ENCODE assay signal across 30 mouse cellular contexts in the genomic region with DNA sequence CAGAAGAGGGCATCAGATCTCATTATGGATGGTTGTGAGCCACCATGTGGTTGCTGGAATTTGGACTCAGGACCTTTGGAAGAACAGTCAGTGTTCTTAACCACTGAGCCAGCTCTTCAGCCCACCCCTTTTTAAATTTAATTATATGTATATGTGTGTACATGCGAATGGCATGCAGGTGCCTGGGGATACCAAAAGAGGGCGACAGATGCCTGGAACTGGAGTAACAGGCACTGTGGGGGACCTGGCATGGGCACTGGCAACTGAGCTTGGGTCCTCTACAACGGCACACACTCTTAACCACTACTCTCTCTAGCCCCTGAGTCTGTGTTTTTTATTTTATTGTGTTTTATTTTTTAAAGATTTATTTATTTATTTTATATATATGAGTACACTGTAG. TPM values are rescaled to one million over a fixed set of nuclear protein-coding genes. Genes with fewer than 3 reads are reported as not detected.
A peak's percentile ranks its signal among the peaks of the same experiment; 100 is the strongest.
DNase-seq lines count a peak whose midpoint lies in the region; ATAC-seq and TF ChIP-seq lines count a peak whose summit lies in the region.
"Had no signal": no experiment of that assay in that cellular context is flagged by ENCODE, and none has a peak within 500 bp of the region (broad histone marks: within the 10 kb centered on the region; RNA-seq: fewer than 3 reads in every experiment).

No protein-coding gene starts in this region.

- no peaks in the 10 kb centered on the region for H3K79me2 ChIP-seq in heart, adult 2 months (replicated peaks; ENCODE audit: control insufficient read depth, insufficient read depth, low read length)
- no peaks in the 10 kb centered on the region for H3K79me2 ChIP-seq in MEL (ENCODE audit: control insufficient read depth, insufficient read depth, low read length, poor library complexity)

- no peak for TF ChIP-seq POLR2A in heart, adult 2 months (IDR thresholded peaks at IDR 0.05; ENCODE audit: insufficient read depth, low read depth, low read length)
- TF ChIP-seq POLR2A in MEL (IDR thresholded peaks at IDR 0.05; ENCODE audit: control insufficient read depth in 1 of 2, insufficient read depth in 1 of 2, low read depth in 1 of 2, low read length in 2 of 2, poor library complexity in 1 of 2), result no peak

- H3K27me3 ChIP-seq in heart, adult 2 months (ENCODE audit: control insufficient read depth, insufficient read depth, low read length), result no peaks in the 10 kb centered on the region
- no peaks in the 10 kb centered on the region for H3K27me3 ChIP-seq in liver, embryonic 14.5 days (ENCODE audit: control insufficient read depth, insufficient read depth, low read length)
- H3K27me3 ChIP-seq in liver, embryonic 12.5 days (replicated peaks), result 0 out of 2 replicates have a peak, but pooled peaks cover 3% of the 10 kb centered on the region
- no peaks in the 10 kb centered on the region for H3K27me3 ChIP-seq in MEL (ENCODE audit: control insufficient read depth in 1 of 2, insufficient read depth in 2 of 2, low read length in 2 of 2)
- no peaks in the 10 kb centered on the region for H3K27me3 ChIP-seq in stomach, postnatal 0 days (ENCODE audit: control insufficient read depth, insufficient read depth, low read length)
- no peaks in the 10 kb centered on the region for H3K27me3 ChIP-seq in heart, embryonic 10.5 days (ENCODE audit: insufficient read depth, poor library complexity, severe bottlenecking)
- H3K27me3 ChIP-seq: forebrain, embryonic 13.5 days; heart, embryonic 13.5 days; hindbrain, embryonic 15.5 days; limb, embryonic 12.5 days; midbrain, embryonic 15.5 days; neural tube, embryonic 15.5 days; stomach, embryonic 15.5 days had no signal

- intact Hi-C loops in heart, adult 2 months (cut with DNase I), result no loop called here

- no peaks in the 10 kb centered on the region for H3K4me1 ChIP-seq in heart, adult 2 months (ENCODE audit: control insufficient read depth, insufficient read depth, low read length)
- H3K4me1 ChIP-seq in liver, embryonic 14.5 days (replicated peaks; ENCODE audit: control insufficient read depth in 2 of 2, insufficient read depth in 2 of 2, low read length in 1 of 2), result peaks cover under 1 to 6% of the 10 kb centered on the region in 2 experiments; a peak in 3 of 4 replicates
- peaks cover 6% of the 10 kb centered on the region for H3K4me1 ChIP-seq in liver, embryonic 12.5 days
- H3K4me1 ChIP-seq in MEL (ENCODE audit: control insufficient read depth in 1 of 2, insufficient read depth in 2 of 2, low read length in 2 of 2), result peaks cover 0 to 12% of the 10 kb centered on the region in 2 experiments; a peak in 2 of 4 replicates
- H3K4me1 ChIP-seq in stomach, postnatal 0 days (replicated peaks; ENCODE audit: control insufficient read depth, insufficient read depth), result no peaks in the 10 kb centered on the region
- peaks cover 5% of the 10 kb centered on the region for H3K4me1 ChIP-seq in heart, embryonic 10.5 days
- H3K4me1 ChIP-seq: forebrain, embryonic 13.5 days; hindbrain, embryonic 15.5 days; limb, embryonic 12.5 days; midbrain, embryonic 15.5 days; neural tube, embryonic 15.5 days; stomach, embryonic 15.5 days had no signal

- TF ChIP-seq CTCF in heart, adult 2 months (IDR thresholded peaks at IDR 0.05), result 0 out of 2 replicates have a peak, but pooled peaks have one; percentile 10
- peak; percentile 59 for TF ChIP-seq CTCF in liver, embryonic 14.5 days (IDR thresholded peaks at IDR 0.05; ENCODE audit: low read depth)
- peak in 2 of 3 experiments; percentile 38 to 63; a peak in 4 of 6 replicates for TF ChIP-seq CTCF in MEL (IDR thresholded peaks at IDR 0.05 in 2 of 3, conservative IDR thresholded peaks at IDR 0.05 in 1 of 3; ENCODE audit: control insufficient read depth in 1 of 3, insufficient read depth in 1 of 3, low read depth in 2 of 3, low read length in 3 of 3, poor library complexity in 1 of 3, severe bottlenecking in 1 of 3)
- TF ChIP-seq CTCF in stomach, postnatal 0 days (IDR thresholded peaks at IDR 0.05; ENCODE audit: low read depth), result 0 out of 2 replicates have a peak, but pooled peaks have one; percentile 22

- no peak overlapping the region for H3K4me3 ChIP-seq in heart, adult 2 months
- H3K4me3 ChIP-seq in liver, embryonic 14.5 days (ENCODE audit: insufficient read depth in 1 of 2, low read depth in 2 of 2, low read length in 2 of 2), result no peak overlapping the region
- H3K4me3 ChIP-seq in liver, embryonic 12.5 days, result no peak overlapping the region
- no peak overlapping the region for H3K4me3 ChIP-seq in MEL (ENCODE audit: control insufficient read depth in 1 of 2, insufficient read depth in 1 of 2, low read depth in 2 of 2, low read length in 2 of 2)
- H3K4me3 ChIP-seq in stomach, postnatal 0 days (ENCODE audit: low read depth, low read length), result no peak overlapping the region
- no peak overlapping the region for H3K4me3 ChIP-seq in heart, embryonic 10.5 days
- H3K4me3 ChIP-seq: forebrain, embryonic 13.5 days; heart, embryonic 13.5 days; hindbrain, embryonic 15.5 days; left cerebral cortex, adult 2 months; limb, embryonic 12.5 days; liver, embryonic 15.5 days; midbrain, embryonic 10.5 days; midbrain, embryonic 15.5 days; neural tube, embryonic 15.5 days; stomach, embryonic 15.5 days had no signal

- H3K4me2 ChIP-seq in liver, embryonic 14.5 days (ENCODE audit: low read depth), result no peak overlapping the region
- no peak overlapping the region for H3K4me2 ChIP-seq in liver, embryonic 12.5 days
- H3K4me2 ChIP-seq in stomach, postnatal 0 days (replicated peaks; ENCODE audit: low read depth), result no peak overlapping the region
- H3K4me2 ChIP-seq: forebrain, embryonic 13.5 days; heart, embryonic 13.5 days; hindbrain, embryonic 15.5 days; limb, embryonic 12.5 days; liver, embryonic 15.5 days; midbrain, embryonic 15.5 days; neural tube, embryonic 15.5 days; stomach, embryonic 15.5 days had no signal

- 88% methylated on average over 3 of the region's 3 CpGs for WGBS in heart, adult 2 months
- WGBS in liver, embryonic 14.5 days (ENCODE audit: insufficient replicate concordance), result 76% methylated on average over 3 of the region's 3 CpGs
- WGBS in liver, embryonic 12.5 days (ENCODE audit: insufficient replicate concordance), result 77% methylated on average over 3 of the region's 3 CpGs
- 89% methylated on average over 3 of the region's 3 CpGs for WGBS in stomach, postnatal 0 days
- 76% methylated on average over 3 of the region's 3 CpGs for WGBS in heart, embryonic 10.5 days

- no peak overlapping the region for H3K9ac ChIP-seq in heart, adult 2 months (ENCODE audit: low read depth, low read length)
- no peak overlapping the region for H3K9ac ChIP-seq in liver, embryonic 14.5 days (replicated peaks)
- no peak overlapping the region for H3K9ac ChIP-seq in liver, embryonic 12.5 days
- no peak overlapping the region for H3K9ac ChIP-seq in MEL (ENCODE audit: control insufficient read depth, low read depth, low read length, poor library complexity, severe bottlenecking)
- no peak overlapping the region for H3K9ac ChIP-seq in stomach, postnatal 0 days (ENCODE audit: low read length)
- H3K9ac ChIP-seq: forebrain, embryonic 13.5 days; heart, embryonic 13.5 days; hindbrain, embryonic 15.5 days; limb, embryonic 12.5 days; liver, embryonic 15.5 days; midbrain, embryonic 15.5 days; neural tube, embryonic 15.5 days; stomach, embryonic 15.5 days had no signal

- no peaks in the 10 kb centered on the region for H3K36me3 ChIP-seq in heart, adult 2 months (ENCODE audit: control insufficient read depth, insufficient read depth, low read length)
- H3K36me3 ChIP-seq in liver, embryonic 14.5 days (replicated peaks; ENCODE audit: control insufficient read depth, insufficient read depth, low read depth), result no peaks in the 10 kb centered on the region
- H3K36me3 ChIP-seq in liver, embryonic 12.5 days, result no peaks in the 10 kb centered on the region
- peaks cover 0 to 10% of the 10 kb centered on the region in 2 experiments; a peak in 2 of 4 replicates for H3K36me3 ChIP-seq in MEL (ENCODE audit: control insufficient read depth in 1 of 2, insufficient read depth in 2 of 2, low read length in 2 of 2)
- H3K36me3 ChIP-seq in stomach, postnatal 0 days (ENCODE audit: control insufficient read depth, insufficient read depth, low read length), result no peaks in the 10 kb centered on the region
- no peaks in the 10 kb centered on the region for H3K36me3 ChIP-seq in heart, embryonic 10.5 days
- H3K36me3 ChIP-seq: heart, embryonic 13.5 days; hindbrain, embryonic 15.5 days; limb, embryonic 12.5 days; liver, embryonic 15.5 days; midbrain, embryonic 10.5 days; midbrain, embryonic 15.5 days; neural tube, embryonic 15.5 days; stomach, embryonic 15.5 days had no signal

- TF ChIP-seq EP300 in heart, adult 2 months (IDR thresholded peaks at IDR 0.05; ENCODE audit: insufficient read depth, low read depth, low read length), result no peak
- no peak for TF ChIP-seq EP300 in liver, embryonic 14.5 days (IDR thresholded peaks at IDR 0.05; ENCODE audit: low read depth)
- TF ChIP-seq EP300 in MEL (IDR thresholded peaks at IDR 0.05; ENCODE audit: low read depth in 1 of 2, low read length in 2 of 2), result no peak
- no peak for TF ChIP-seq EP300 in stomach, postnatal 0 days (optimal IDR thresholded peaks at IDR 0.05)

- no peak for ATAC-seq in liver, embryonic 14.5 days (ENCODE audit: insufficient read depth)
- no peak for ATAC-seq in liver, embryonic 12.5 days
- no peak for ATAC-seq in stomach, postnatal 0 days (ENCODE audit: low FRiP score, low TSS enrichment)
- ATAC-seq: activated CD4-positive, CD25-positive, alpha-beta regulatory T cell, adult 4 months; forebrain, embryonic 13.5 days; midbrain, embryonic 15.5 days had no signal

- no peak for DNase-seq in heart, adult 2 months
- no peak for DNase-seq in heart, adult 9 months (ENCODE audit: low spot score in 2 of 2)
- no peak for DNase-seq in liver, embryonic 14.5 days (ENCODE audit: low read depth in 3 of 3, low spot score in 3 of 3)
- DNase-seq in MEL (ENCODE audit: low read depth, low spot score), result peak; percentile 50
- no peak for DNase-seq in stomach, postnatal 0 days (ENCODE audit: low spot score)
- DNase-seq in layer of hippocampus, postnatal 14 days (ENCODE audit: low spot score in 2 of 2), result no peak
- no peak for DNase-seq in heart, embryonic 10.5 days (ENCODE audit: low spot score)
- DNase-seq: adrenal gland, adult 8-10 months; cerebellum, adult 8-10 months; cerebellum, postnatal 36 days; gastrocnemius, postnatal 25 days; heart, adult 11 months; heart, postnatal 10 days; kidney, adult 18-20 months; kidney, postnatal 4 days; retina, postnatal 1 day; right cerebral cortex, postnatal 25 days; thymus, postnatal 14 days had no signal

- no peak for TF ChIP-seq RAD21 in MEL (IDR thresholded peaks at IDR 0.05; ENCODE audit: low read depth, low read length)

- no peak overlapping the region for H3K27ac ChIP-seq in heart, adult 2 months
- no peak overlapping the region for H3K27ac ChIP-seq in liver, embryonic 14.5 days
- no peak overlapping the region for H3K27ac ChIP-seq in liver, embryonic 12.5 days
- no peak overlapping the region for H3K27ac ChIP-seq in MEL (ENCODE audit: control insufficient read depth, low read depth, low read length)
- H3K27ac ChIP-seq in stomach, postnatal 0 days (replicated peaks), result no peak overlapping the region
- H3K27ac ChIP-seq in heart, embryonic 10.5 days, result no peak overlapping the region
- H3K27ac ChIP-seq: forebrain, embryonic 13.5 days; heart, embryonic 13.5 days; hindbrain, embryonic 15.5 days; left cerebral cortex, adult 2 months; limb, embryonic 12.5 days; liver, embryonic 15.5 days; midbrain, embryonic 10.5 days; midbrain, embryonic 15.5 days; neural tube, embryonic 15.5 days; stomach, embryonic 15.5 days had no signal

- H3K9me3 ChIP-seq in liver, embryonic 14.5 days (ENCODE audit: control insufficient read depth, low read length), result no peaks in the 10 kb centered on the region
- 0 out of 2 replicates have a peak, but pooled peaks cover 3% of the 10 kb centered on the region for H3K9me3 ChIP-seq in liver, embryonic 12.5 days (replicated peaks)
- no peaks in the 10 kb centered on the region for H3K9me3 ChIP-seq in MEL (replicated peaks; ENCODE audit: insufficient read depth, low read length)
- H3K9me3 ChIP-seq in stomach, postnatal 0 days (ENCODE audit: control insufficient read depth, low read length), result no peaks in the 10 kb centered on the region
- no peaks in the 10 kb centered on the region for H3K9me3 ChIP-seq in heart, embryonic 10.5 days
- H3K9me3 ChIP-seq: forebrain, embryonic 13.5 days; hindbrain, embryonic 15.5 days; midbrain, embryonic 10.5 days; midbrain, embryonic 15.5 days; neural tube, embryonic 15.5 days; stomach, embryonic 15.5 days had no signal

RNA-seq across cellular contexts. Expression of gene Gtf3c6, which starts 7.0 kb away (rescaled TPM):
- 10 to 100 TPM; 21.0 to 23.9 TPM for total RNA-seq in heart, adult 2 months (2021)
- polyA plus RNA-seq in heart, adult 2 months (2012; rRNA removed), result 10.5 and 17.4 TPM in 2 replicates
- polyA plus RNA-seq in liver, embryonic 14.5 days (2012; rRNA removed), result 7.7 and 15.1 TPM in 2 replicates
- 31.6 and 34.1 TPM in 2 replicates for polyA plus RNA-seq in liver, embryonic 14.5 days (2014; fragmentation: Nextera tagmentation; extraction: Ambion mirVana)
- polyA plus RNA-seq in liver, embryonic 12.5 days (2016; fragmentation: Nextera tagmentation; extraction: Ambion mirVana), result 58.3 and 62.7 TPM in 2 replicates
- total RNA-seq in MEL (2012; rRNA removed), result 41.6 and 42.0 TPM in 2 replicates
- polyA plus RNA-seq in MEL (2012; ENCODE audit: insufficient read depth in 1 of 2, insufficient read length in 2 of 2, low read depth in 1 of 2, low replicate concordance in 2 of 2, missing spikeins in 1 of 2), result 10 to 100 TPM in 1 of 2 experiments, not detected in 1; 56.6 TPM
- polyA plus RNA-seq in stomach, postnatal 0 days (2015; fragmentation: Nextera tagmentation; extraction: Ambion mirVana), result 54.6 and 54.9 TPM in 2 replicates
- total RNA-seq in layer of hippocampus, postnatal 14 days (2021), result 10 to 100 TPM; 25.2 to 29.7 TPM
- 100 and 126 TPM in 2 replicates for polyA plus RNA-seq in heart, embryonic 10.5 days (2016; fragmentation: Nextera tagmentation; extraction: Ambion mirVana)

RNA-seq across cellular contexts. Expression of gene Rpf2, which starts 18.1 kb away (rescaled TPM):
- total RNA-seq in heart, adult 2 months (2021), result 10 to 100 TPM in 1 of 2 experiments, 1 to 10 TPM in 1; 9.4 to 12.4 TPM
- 2.5 and 5.4 TPM in 2 replicates for polyA plus RNA-seq in heart, adult 2 months (2012; rRNA removed)
- 7.3 and 16.8 TPM in 2 replicates for polyA plus RNA-seq in liver, embryonic 14.5 days (2012; rRNA removed)
- 38.9 and 39.2 TPM in 2 replicates for polyA plus RNA-seq in liver, embryonic 14.5 days (2014; fragmentation: Nextera tagmentation; extraction: Ambion mirVana)
- 71.2 and 72.4 TPM in 2 replicates for polyA plus RNA-seq in liver, embryonic 12.5 days (2016; fragmentation: Nextera tagmentation; extraction: Ambion mirVana)
- 104 and 122 TPM in 2 replicates for total RNA-seq in MEL (2012; rRNA removed)
- 10 to 100 TPM in 1 of 2 experiments, not detected in 1; 92.8 TPM for polyA plus RNA-seq in MEL (2012; ENCODE audit: insufficient read depth in 1 of 2, insufficient read length in 2 of 2, low read depth in 1 of 2, low replicate concordance in 2 of 2, missing spikeins in 1 of 2)
- 31.5 and 33.6 TPM in 2 replicates for polyA plus RNA-seq in stomach, postnatal 0 days (2015; fragmentation: Nextera tagmentation; extraction: Ambion mirVana)
- 10 to 100 TPM; 24.5 to 26.3 TPM for total RNA-seq in layer of hippocampus, postnatal 14 days (2021)
- 58.5 and 82.1 TPM in 2 replicates for polyA plus RNA-seq in heart, embryonic 10.5 days (2016; fragmentation: Nextera tagmentation; extraction: Ambion mirVana)

RNA-seq across cellular contexts. Expression of gene Amd1, which starts 37.1 kb away (rescaled TPM):
- 100 to 1,000 TPM in 1 of 2 experiments, 10 to 100 TPM in 1; 98.5 to 114 TPM for total RNA-seq in heart, adult 2 months (2021)
- polyA plus RNA-seq in heart, adult 2 months (2012; rRNA removed), result 26.1 and 83.2 TPM in 2 replicates
- 33.5 and 48.1 TPM in 2 replicates for polyA plus RNA-seq in liver, embryonic 14.5 days (2012; rRNA removed)
- 56.4 and 64.2 TPM in 2 replicates for polyA plus RNA-seq in liver, embryonic 14.5 days (2014; fragmentation: Nextera tagmentation; extraction: Ambion mirVana)
- 82.8 and 90.3 TPM in 2 replicates for polyA plus RNA-seq in liver, embryonic 12.5 days (2016; fragmentation: Nextera tagmentation; extraction: Ambion mirVana)
- total RNA-seq in MEL (2012; rRNA removed), result 84.7 and 102 TPM in 2 replicates
- polyA plus RNA-seq in MEL (2012; ENCODE audit: insufficient read depth in 1 of 2, insufficient read length in 2 of 2, low read depth in 1 of 2, low replicate concordance in 2 of 2, missing spikeins in 1 of 2), result 10 to 100 TPM in 1 of 2 experiments, not detected in 1; 81.2 TPM
- polyA plus RNA-seq in stomach, postnatal 0 days (2015; fragmentation: Nextera tagmentation; extraction: Ambion mirVana), result 46.9 and 48.0 TPM in 2 replicates
- total RNA-seq in layer of hippocampus, postnatal 14 days (2021), result 10 to 100 TPM; 48.8 to 53.7 TPM
- 55.2 and 59.1 TPM in 2 replicates for polyA plus RNA-seq in heart, embryonic 10.5 days (2016; fragmentation: Nextera tagmentation; extraction: Ambion mirVana)
